Mouse (Mus musculus): ENCODE results near the gene Slc9a2. TPM values are rescaled to one million over a fixed set of nuclear protein-coding genes. Genes with fewer than 3 reads are reported as not detected.

Slc9a2 gene
- polyA plus RNA-seq, 1 experiment from 2014 or later, result 0.04 TPM

GRCm38 (mm10) chr1:40771196-40771970, 91.0 kb downstream of the Slc9a2 start:
- WGBS, result 91% methylated on average over 7 of the region's 7 CpGs
- Histone ChIP-seq H3K4me1 (replicated peaks) (no peaks in the 10 kb centered on the region; the same call in 1 of the 2 replicates), H3K27ac (replicated peaks) (no peak overlapping the region), H3K9me3 (no peaks in the 10 kb centered on the region), H3K4me2 (no peak overlapping the region), H3K4me3 (no peak overlapping the region), H3K36me3 (peaks cover 12% of the 10 kb centered on the region), H3K27me3 (no peaks in the 10 kb centered on the region), H3K9ac (no peak overlapping the region)
- ATAC-seq (ENCODE audit: low read depth), result no peak

- H3K4me2 ChIP-seq, result no peak overlapping the region
- H3K27me3 ChIP-seq, result no peaks in the 10 kb centered on the region
- WGBS, result 92% methylated on average over 5 of the region's 5 CpGs
- H3K4me1 ChIP-seq (replicated peaks), result no peaks in the 10 kb centered on the region; the same call in 1 of the 2 replicates
- H3K9ac ChIP-seq, result no peak overlapping the region
- H3K4me3 ChIP-seq, result no peak overlapping the region
- no peaks in the 10 kb centered on the region for H3K9me3 ChIP-seq
- peaks cover 12% of the 10 kb centered on the region for H3K36me3 ChIP-seq
- ATAC-seq (ENCODE audit: low read depth), result no peak
- no peak overlapping the region for H3K27ac ChIP-seq (replicated peaks)
These were observed 92.9 kb downstream of the Slc9a2 start for GRCm38 (mm10) chr1:40773234-40773633.

DNA sequence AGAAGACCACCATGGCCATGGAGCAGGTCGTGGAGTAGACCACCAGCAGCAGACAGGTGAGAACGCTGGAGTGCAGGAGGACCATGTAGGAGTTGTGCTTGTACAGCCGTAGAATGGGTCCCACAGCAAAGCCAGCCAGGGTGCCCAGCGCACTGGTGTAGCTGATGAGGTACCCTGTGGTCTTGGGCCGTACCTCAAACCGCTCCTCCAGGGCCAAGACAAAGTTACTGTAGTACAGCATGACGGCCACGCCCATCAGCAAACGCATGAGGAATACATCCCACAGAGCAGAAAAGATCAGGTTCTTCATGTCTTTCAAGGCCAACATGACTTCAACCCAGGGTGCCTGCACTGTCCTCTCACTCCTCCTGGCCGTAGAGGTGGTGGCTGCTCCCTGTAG, 93.7 kb downstream of the Slc9a2 start:
- Histone ChIP-seq H3K9me3 (peaks cover 7% of the 10 kb centered on the region), H3K4me3 (no peak overlapping the region), H3K4me1 (replicated peaks) (no peaks in the 10 kb centered on the region; the same call in 1 of the 2 replicates), H3K27me3 (no peaks in the 10 kb centered on the region), H3K4me2 (no peak overlapping the region), H3K9ac (no peak overlapping the region), H3K36me3 (peaks cover 19% of the 10 kb centered on the region), H3K27ac (replicated peaks) (no peak overlapping the region)
- WGBS, result 96% methylated on average over 10 of the region's 10 CpGs
- no peak for ATAC-seq (ENCODE audit: low read depth)

DNA sequence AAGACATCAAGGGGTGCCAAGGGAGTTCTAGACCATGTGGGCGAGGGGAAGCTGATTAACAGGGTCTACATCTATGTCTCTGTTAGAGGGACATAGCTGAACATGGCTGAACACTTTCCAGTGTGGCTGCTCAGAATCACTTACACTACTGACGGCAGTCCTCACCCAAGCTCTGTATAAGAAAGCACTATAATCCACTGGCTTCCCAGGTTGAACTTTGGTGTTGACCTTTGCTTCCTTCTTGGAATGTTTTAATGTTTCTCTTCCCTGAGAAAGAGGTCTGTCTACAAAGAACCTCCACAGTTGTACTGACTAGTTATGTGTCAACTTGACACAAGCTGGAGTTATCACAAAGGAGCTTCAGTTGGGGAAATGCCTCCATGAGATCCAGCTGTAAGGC, 95.7 kb downstream of the Slc9a2 start:
- H3K27ac ChIP-seq (replicated peaks), result no peak overlapping the region
- peaks cover 7% of the 10 kb centered on the region for H3K9me3 ChIP-seq
- no peak overlapping the region for H3K4me2 ChIP-seq
- ATAC-seq (ENCODE audit: low read depth), result no peak
- no peak overlapping the region for H3K4me3 ChIP-seq
- no peaks in the 10 kb centered on the region for H3K4me1 ChIP-seq (replicated peaks)
- H3K36me3 ChIP-seq, result peaks cover 38% of the 10 kb centered on the region
- 74% methylated on average over 2 of the region's 2 CpGs for WGBS
- no peak overlapping the region for H3K9ac ChIP-seq
- H3K27me3 ChIP-seq, result no peaks in the 10 kb centered on the region

GRCm38 (mm10) chr1:40776763-40777162, 96.4 kb downstream of the Slc9a2 start:
- WGBS, result 89% methylated on average over 3 of the region's 3 CpGs
- no peak overlapping the region for H3K4me3 ChIP-seq
- peaks cover 7% of the 10 kb centered on the region for H3K9me3 ChIP-seq
- no peak overlapping the region for H3K4me2 ChIP-seq
- H3K36me3 ChIP-seq, result peaks cover 41% of the 10 kb centered on the region
- no peaks in the 10 kb centered on the region for H3K27me3 ChIP-seq
- no peak for ATAC-seq (ENCODE audit: low read depth)
- no peak overlapping the region for H3K27ac ChIP-seq (replicated peaks)
- H3K9ac ChIP-seq, result no peak overlapping the region
- no peaks in the 10 kb centered on the region for H3K4me1 ChIP-seq (replicated peaks)

- ATAC-seq (ENCODE audit: low read depth), result no peak
- peaks cover 6% of the 10 kb centered on the region for H3K9me3 ChIP-seq
- 89% methylated on average over 7 of the region's 7 CpGs for WGBS
- no peaks in the 10 kb centered on the region for H3K27me3 ChIP-seq
- no peaks in the 10 kb centered on the region for H3K4me1 ChIP-seq (replicated peaks)
- no peak overlapping the region for H3K4me3 ChIP-seq
- no peak overlapping the region for H3K9ac ChIP-seq
- H3K4me2 ChIP-seq, result no peak overlapping the region
- H3K36me3 ChIP-seq, result peaks cover 28% of the 10 kb centered on the region
- no peak overlapping the region for H3K27ac ChIP-seq (replicated peaks)
These were observed 103.1 kb downstream of the Slc9a2 start for GRCm38 (mm10) chr1:40783450-40783849.

DNA sequence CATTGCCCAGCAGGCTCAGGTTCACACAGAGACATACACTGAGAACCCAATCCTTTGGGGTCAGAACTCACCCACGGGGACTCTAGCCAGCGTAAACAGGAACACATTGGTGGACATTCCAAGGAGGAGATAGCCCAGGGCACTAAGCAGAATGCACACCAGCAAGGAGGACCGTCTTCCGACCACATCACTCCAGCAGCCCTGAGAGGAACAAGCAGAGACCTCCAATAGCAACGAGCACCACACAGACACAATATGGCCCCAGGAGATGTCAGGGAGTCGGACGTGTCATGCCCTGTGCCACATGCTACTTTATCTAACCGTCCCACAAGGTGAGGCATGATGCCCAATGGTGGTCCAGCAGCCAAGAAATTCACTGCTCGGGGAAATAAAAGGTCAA, 103.9 kb downstream of the Slc9a2 start:
- H3K36me3 ChIP-seq, result peaks cover 19% of the 10 kb centered on the region
- no peak overlapping the region for H3K27ac ChIP-seq (replicated peaks)
- no peak for ATAC-seq (ENCODE audit: low read depth)
- H3K9me3 ChIP-seq, result no peaks in the 10 kb centered on the region
- no peak overlapping the region for H3K4me3 ChIP-seq
- no peak overlapping the region for H3K4me2 ChIP-seq
- no peaks in the 10 kb centered on the region for H3K27me3 ChIP-seq
- H3K9ac ChIP-seq, result no peak overlapping the region
- 85% methylated on average over 9 of the region's 9 CpGs for WGBS
- peaks cover 4% of the 10 kb centered on the region for H3K4me1 ChIP-seq (replicated peaks)

- Histone ChIP-seq H3K27ac (replicated peaks) (no peak overlapping the region), H3K4me2 (no peak overlapping the region), H3K4me1 (replicated peaks) (peaks cover 16% of the 10 kb centered on the region), H3K9me3 (no peaks in the 10 kb centered on the region), H3K36me3 (peaks cover 4% of the 10 kb centered on the region; the same call in 1 of the 2 replicates), H3K27me3 (no peaks in the 10 kb centered on the region), H3K4me3 (no peak overlapping the region), H3K9ac (no peak overlapping the region)
- 84% methylated on average over 11 of the region's 11 CpGs for WGBS
- ATAC-seq (ENCODE audit: low read depth), result no peak
These were observed 105.6 kb downstream of the Slc9a2 start for GRCm38 (mm10) chr1:40785876-40786445.

DNA sequence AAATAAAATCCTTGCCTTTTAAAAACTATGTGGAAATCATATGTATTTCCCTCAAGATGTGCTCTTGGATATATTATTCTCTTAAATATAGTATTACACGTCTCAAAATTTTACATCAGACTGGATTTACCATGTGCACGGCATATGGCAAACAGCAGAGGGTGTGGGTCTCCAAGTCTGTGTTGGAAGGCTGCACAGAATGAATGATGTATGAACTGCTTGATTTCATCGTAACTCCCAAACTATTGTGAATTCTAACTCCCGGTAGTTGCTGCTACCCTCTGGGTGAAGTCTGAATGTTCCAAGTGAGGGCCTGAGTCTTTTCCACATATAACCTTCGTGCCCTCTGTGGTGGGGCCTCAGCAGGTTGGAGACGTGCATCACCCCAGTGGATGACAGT, 108.6 kb downstream of the Slc9a2 start:
- H3K27ac ChIP-seq (replicated peaks), result no peak overlapping the region
- H3K9me3 ChIP-seq, result no peaks in the 10 kb centered on the region
- H3K36me3 ChIP-seq, result no peaks in the 10 kb centered on the region
- peaks cover 20% of the 10 kb centered on the region for H3K4me1 ChIP-seq (replicated peaks)
- H3K27me3 ChIP-seq, result peaks cover 4% of the 10 kb centered on the region; the same call in 1 of the 2 replicates
- peak overlapping the region; percentile 6; the same call in 1 of the 2 replicates for H3K9ac ChIP-seq
- H3K4me3 ChIP-seq, result no peak overlapping the region
- no peak for ATAC-seq (ENCODE audit: low read depth)
- H3K4me2 ChIP-seq, result peak overlapping the region; percentile 78; the same call in 1 of the 2 replicates
- WGBS, result 83% methylated on average over 6 of the region's 6 CpGs

GRCm38 (mm10) chr1:40789666-40790233, 109.4 kb downstream of the Slc9a2 start:
- Histone ChIP-seq H3K9ac (peak overlapping the region; percentile 65), H3K4me2 (peak overlapping the region; percentile 78), H3K27ac (replicated peaks) (0 out of 2 replicates have a peak overlapping the region, but pooled peaks have one; percentile 28), H3K4me1 (replicated peaks) (peaks cover 20% of the 10 kb centered on the region), H3K27me3 (peaks cover 5% of the 10 kb centered on the region; the same call in 1 of the 2 replicates), H3K36me3 (no peaks in the 10 kb centered on the region), H3K4me3 (peak overlapping the region; percentile 69), H3K9me3 (no peaks in the 10 kb centered on the region)
- ATAC-seq (ENCODE audit: low read depth), result peak; percentile 49
- WGBS, result 18% methylated on average over 5 of the region's 5 CpGs

DNA sequence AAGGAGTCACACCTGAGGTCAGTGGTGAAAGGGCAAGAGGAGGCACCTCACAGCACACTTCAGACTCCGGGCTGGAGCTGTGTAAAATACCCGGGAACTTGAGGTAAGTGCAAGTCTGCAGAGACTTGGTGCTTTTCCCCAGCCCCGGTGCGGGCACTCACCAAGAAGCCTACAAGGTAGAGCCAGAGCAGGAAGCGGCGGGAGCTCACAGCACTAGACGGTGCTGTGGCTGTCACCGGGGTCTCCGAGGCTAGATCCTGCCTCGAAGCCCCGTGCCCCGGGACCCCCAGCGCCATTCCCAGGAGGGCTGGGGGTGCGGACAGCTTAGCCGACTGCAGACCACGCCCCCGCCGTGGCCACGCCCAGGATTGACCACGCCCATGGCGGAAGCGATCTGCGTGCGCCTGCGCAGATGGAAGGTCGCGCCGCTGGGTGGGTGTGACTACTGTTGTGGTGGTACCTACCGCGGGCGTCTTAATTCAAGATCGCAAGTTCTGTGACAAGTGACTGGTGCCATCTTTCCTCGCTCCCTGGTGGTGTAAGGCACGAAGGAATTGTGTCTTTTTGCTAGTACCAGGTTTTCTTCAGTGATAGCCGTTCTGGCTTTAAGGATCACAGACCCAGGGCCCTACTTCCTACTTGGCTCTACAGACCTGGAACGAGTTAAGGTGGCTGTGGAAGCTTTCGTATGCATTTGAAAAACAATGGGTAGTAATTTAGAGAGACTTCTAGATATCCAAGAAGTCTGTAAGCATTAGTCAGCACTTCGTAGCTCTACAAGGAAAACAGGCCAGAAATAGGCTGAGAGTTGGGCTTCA, 110.2 kb downstream of the Slc9a2 start, which contains the start of gene Mfsd9:
Gene Mfsd9 (minus strand): TSS at position 364 of the 818 bp plus-strand sequence.
- H3K27ac ChIP-seq (replicated peaks), result 0 out of 2 replicates have a peak within 1 kb of the TSS, but pooled peaks have one; percentile 28
- peak within 1 kb of the TSS; percentile 69 for H3K4me3 ChIP-seq
- H3K4me2 ChIP-seq, result peak within 1 kb of the TSS; percentile 78
- H3K4me1 ChIP-seq (replicated peaks), result peaks cover 20% of the 10 kb centered on the region
- H3K36me3 ChIP-seq, result no peaks in the 10 kb centered on the region
- H3K27me3 ChIP-seq, result peaks cover 5% of the 10 kb centered on the region; the same call in 1 of the 2 replicates
- WGBS, result 7% methylated on average over 38 of the region's 38 CpGs
- peak within 1 kb of the TSS; percentile 65 for H3K9ac ChIP-seq
- H3K9me3 ChIP-seq, result no peaks in the 10 kb centered on the region
- ATAC-seq (ENCODE audit: low read depth), result peak; percentile 96
